9 mouse cellular contexts compared by ENCODE assay signal in genomic region chr19:20344511-20345316, GRCm38 (mm10). TPM values are rescaled to one million over a fixed set of nuclear protein-coding genes. Genes with fewer than 3 reads are reported as not detected.
DNase-seq lines count a peak whose midpoint lies in the region; ATAC-seq and TF ChIP-seq lines count a peak whose summit lies in the region.
"Had no signal": no experiment of that assay in that cellular context is flagged by ENCODE, and none has a peak within 500 bp of the region (broad histone marks: within the 10 kb centered on the region; RNA-seq: fewer than 3 reads in every experiment).

No protein-coding gene starts in this region.

- H3K36me3 ChIP-seq in liver, embryonic 11.5 days (ENCODE audit: control insufficient read depth, insufficient read depth, low read length), result no peaks in the 10 kb centered on the region
- H3K36me3 ChIP-seq in forebrain, embryonic 11.5 days (ENCODE audit: control insufficient read depth, insufficient read depth, low read length), result no peaks in the 10 kb centered on the region
- H3K36me3 ChIP-seq in intestine, embryonic 15.5 days, result no peaks in the 10 kb centered on the region
- H3K36me3 ChIP-seq: embryonic facial prominence, embryonic 15.5 days had no signal

- H3K27me3 ChIP-seq in liver, embryonic 11.5 days (replicated peaks; ENCODE audit: control insufficient read depth, insufficient read depth, low read length), result no peaks in the 10 kb centered on the region
- H3K27me3 ChIP-seq in forebrain, embryonic 11.5 days (ENCODE audit: control insufficient read depth, insufficient read depth, low read length), result no peaks in the 10 kb centered on the region
- H3K27me3 ChIP-seq in intestine, embryonic 15.5 days (replicated peaks), result no peaks in the 10 kb centered on the region
- H3K27me3 ChIP-seq: embryonic facial prominence, embryonic 15.5 days had no signal

- WGBS in liver, embryonic 11.5 days, result 49% methylated on average over 11 of the region's 11 CpGs
- 49% methylated on average over 11 of the region's 11 CpGs for WGBS in forebrain, embryonic 11.5 days
- WGBS in intestine, embryonic 15.5 days, result 40% methylated on average over 11 of the region's 11 CpGs

- DNase-seq in liver, result peak; percentile 22
- no peak for DNase-seq in liver, embryonic 11.5 days (ENCODE audit: low spot score)
- DNase-seq in brain, embryonic 14.5 days (ENCODE audit: low read depth), result peak; percentile 92
- DNase-seq in forebrain, embryonic 11.5 days (ENCODE audit: low spot score), result peak; percentile 64
- peak; percentile 54 for DNase-seq in left cerebral cortex, postnatal 4 days
- peak; percentile 16 to 20 for DNase-seq in natural killer cell, adult 2 months (ENCODE audit: low spot score in 2 of 2)

- peak; percentile 69; the same call in 1 of the 2 replicates for TF ChIP-seq CTCF in brain, embryonic 14.5 days (IDR thresholded peaks at IDR 0.05; ENCODE audit: borderline replicate concordance, extremely low read depth, insufficient read depth, insufficient read length)

- H3K4me1 ChIP-seq in liver, embryonic 11.5 days (replicated peaks; ENCODE audit: control insufficient read depth, insufficient read depth, low read length), result no peaks in the 10 kb centered on the region
- H3K4me1 ChIP-seq in forebrain, embryonic 11.5 days (replicated peaks; ENCODE audit: control insufficient read depth, insufficient read depth, low read length), result no peaks in the 10 kb centered on the region
- no peaks in the 10 kb centered on the region for H3K4me1 ChIP-seq in intestine, embryonic 15.5 days (replicated peaks)
- H3K4me1 ChIP-seq: embryonic facial prominence, embryonic 15.5 days had no signal

- no peak for TF ChIP-seq POLR2A in brain, embryonic 14.5 days (IDR thresholded peaks at IDR 0.05; ENCODE audit: borderline replicate concordance, extremely low read depth, insufficient read depth, insufficient read length, poor library complexity, severe bottlenecking)

- no peak for ATAC-seq in liver, embryonic 11.5 days (replicated peaks; ENCODE audit: low FRiP score)
- peak; percentile 88 for ATAC-seq in forebrain, embryonic 11.5 days (replicated peaks; ENCODE audit: low FRiP score)
- ATAC-seq in intestine, embryonic 15.5 days, result peak; percentile 59; the same call in 1 of the 2 replicates
- ATAC-seq in inflammation-experienced regulatory T-cells, adult 6 months, result no peak

- H3K27ac ChIP-seq in liver, embryonic 11.5 days (ENCODE audit: low read depth, low read length), result no peak overlapping the region
- no peak overlapping the region for H3K27ac ChIP-seq in forebrain, embryonic 11.5 days (ENCODE audit: low read depth, low read length)
- no peak overlapping the region for H3K27ac ChIP-seq in intestine, embryonic 15.5 days
- H3K27ac ChIP-seq: embryonic facial prominence, embryonic 15.5 days had no signal

- H3K4me2 ChIP-seq in liver, embryonic 11.5 days, result no peak overlapping the region
- no peak overlapping the region for H3K4me2 ChIP-seq in forebrain, embryonic 11.5 days (ENCODE audit: low read depth, low read length, severe bottlenecking)
- H3K4me2 ChIP-seq in intestine, embryonic 15.5 days (replicated peaks), result no peak overlapping the region
- H3K4me2 ChIP-seq: embryonic facial prominence, embryonic 15.5 days had no signal

- no peaks in the 10 kb centered on the region for H3K9me3 ChIP-seq in liver, embryonic 11.5 days (ENCODE audit: control insufficient read depth, low read length)
- no peaks in the 10 kb centered on the region; the same call in 1 of the 2 replicates for H3K9me3 ChIP-seq in forebrain, embryonic 11.5 days (ENCODE audit: control insufficient read depth, low read length)
- no peaks in the 10 kb centered on the region for H3K9me3 ChIP-seq in intestine, embryonic 15.5 days
- H3K9me3 ChIP-seq: embryonic facial prominence, embryonic 15.5 days had no signal

- no peak overlapping the region for H3K4me3 ChIP-seq in liver, embryonic 11.5 days (ENCODE audit: low read depth, low read length)
- no peak overlapping the region for H3K4me3 ChIP-seq in forebrain, embryonic 11.5 days (ENCODE audit: low read depth, low read length)
- H3K4me3 ChIP-seq in intestine, embryonic 15.5 days (replicated peaks), result no peak overlapping the region
- H3K4me3 ChIP-seq: embryonic facial prominence, embryonic 15.5 days had no signal

- no peak overlapping the region for H3K9ac ChIP-seq in liver, embryonic 11.5 days (ENCODE audit: low read depth, low read length)
- no peak overlapping the region for H3K9ac ChIP-seq in forebrain, embryonic 11.5 days (ENCODE audit: low read length)
- no peak overlapping the region for H3K9ac ChIP-seq in intestine, embryonic 15.5 days
- H3K9ac ChIP-seq: embryonic facial prominence, embryonic 15.5 days had no signal

- intact Hi-C loops in left cerebral cortex, postnatal 4 days (cut with DNase I), result loop anchor here (5.0 to 10.0 kb wide), 3 partner anchors 1302 to 1472 kb away; no protein-coding TSS in a partner anchor

RNA-seq across cellular contexts. Expression of gene Anxa1, which starts 46.0 kb away (rescaled TPM):
- 16.8 and 18.7 TPM in 2 replicates for polyA plus RNA-seq in liver, embryonic 11.5 days (2014; fragmentation: Nextera tagmentation; extraction: Ambion mirVana)
- polyA plus RNA-seq in brain, embryonic 14.5 days (2012; rRNA removed), result 3.8 and 4.9 TPM in 2 replicates
- 4.1 and 5.3 TPM in 2 replicates for polyA plus RNA-seq in forebrain, embryonic 11.5 days (2014; fragmentation: Nextera tagmentation; extraction: Ambion mirVana)
- polyA plus RNA-seq in intestine, embryonic 15.5 days (2015; fragmentation: Nextera tagmentation; extraction: Ambion mirVana), result 51.5 and 61.8 TPM in 2 replicates
- total RNA-seq in left cerebral cortex, postnatal 4 days (2021), result 1 to 10 TPM; 3.5 to 5.7 TPM
- 10 to 100 TPM in 1 of 3 experiments, 1 to 10 TPM in 2; 6.1 to 16.1 (median 6.9) TPM for polyA plus RNA-seq in inflammation-experienced regulatory T-cells, adult 6 months (2017; shearing (Covaris generic))

Comparison
In these comparisons a context has a peak if more than half of its experiments do, and no peak if none do; other contexts are left out.
1. ATAC-seq: peak in forebrain, embryonic 11.5 days (single experiment) and intestine, embryonic 15.5 days (single experiment); none in liver, embryonic 11.5 days (single experiment) and inflammation-experienced regulatory T-cells, adult 6 months (single experiment).